Comparison of ENCODE assay signal across 25 mouse cellular contexts in the genomic region with DNA sequence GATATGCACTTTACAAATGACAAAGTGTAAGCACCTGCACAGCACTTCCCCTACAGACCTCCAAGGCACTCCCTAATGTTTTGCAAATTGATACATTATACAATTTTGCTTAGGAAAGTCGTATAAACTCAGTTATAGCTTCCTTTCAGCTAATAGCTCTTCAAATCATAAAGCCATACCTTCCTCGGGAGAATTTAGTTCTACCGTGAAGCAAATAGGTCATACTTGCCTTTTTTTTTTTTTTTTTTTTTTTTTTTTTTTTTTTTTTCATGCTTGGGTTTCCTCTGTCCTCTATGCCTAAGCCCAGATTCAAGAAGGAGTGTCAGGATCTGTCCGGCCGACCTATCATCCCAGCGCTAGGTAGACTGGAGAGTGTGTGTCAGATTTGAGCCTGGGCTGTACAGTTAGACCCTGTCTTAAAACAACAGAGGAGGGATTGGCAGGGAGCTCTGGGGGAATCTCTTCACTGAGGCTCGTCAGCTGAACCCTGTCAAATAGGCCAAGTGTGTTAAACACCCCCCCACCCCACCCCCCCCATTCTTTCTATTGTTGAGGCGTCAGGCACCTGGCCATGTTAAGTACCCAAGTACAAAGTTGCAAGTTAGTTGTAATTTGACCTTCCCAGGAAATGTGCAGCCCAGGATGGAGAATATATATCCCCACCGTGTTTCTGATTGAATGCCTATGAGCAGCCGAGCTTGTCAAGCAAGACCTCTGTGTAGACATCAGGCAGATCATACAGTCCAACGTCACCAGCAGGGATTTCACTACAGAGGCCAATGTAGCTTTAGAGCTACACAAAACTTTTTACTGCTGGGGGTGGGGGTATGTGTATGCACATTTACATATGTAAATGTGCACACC. TPM values are rescaled to one million over a fixed set of nuclear protein-coding genes. Genes with fewer than 3 reads are reported as not detected.
DNase-seq lines count a peak whose midpoint lies in the region; ATAC-seq lines count a peak whose summit lies in the region.
"Had no signal": no experiment of that assay in that cellular context is flagged by ENCODE, and none has a peak within 500 bp of the region (broad histone marks: within the 10 kb centered on the region; RNA-seq: fewer than 3 reads in every experiment).

No protein-coding gene starts in this region.

- WGBS in heart, embryonic 16.5 days, result 56% methylated on average over 11 of the region's 11 CpGs
- WGBS in neural tube, embryonic 14.5 days, result 77% methylated on average over 11 of the region's 11 CpGs
- WGBS in neural tube, embryonic 15.5 days, result 70% methylated on average over 11 of the region's 11 CpGs

- ATAC-seq in heart, embryonic 16.5 days (replicated peaks; ENCODE audit: extremely low read depth, insufficient read depth, low FRiP score), result no peak
- 0 out of 2 replicates have a peak, but pooled peaks have one; percentile 49 for ATAC-seq in neural tube, embryonic 14.5 days (ENCODE audit: low read depth)
- ATAC-seq in neural tube, embryonic 15.5 days (ENCODE audit: low FRiP score), result no peak
- ATAC-seq: forebrain, embryonic 14.5 days; intestine, embryonic 16.5 days had no signal

- H3K36me3 ChIP-seq in heart, embryonic 16.5 days (ENCODE audit: control insufficient read depth, insufficient read depth), result no peaks in the 10 kb centered on the region
- no peaks in the 10 kb centered on the region for H3K36me3 ChIP-seq in neural tube, embryonic 14.5 days (ENCODE audit: control insufficient read depth, insufficient read depth, low read length)
- H3K36me3 ChIP-seq in neural tube, embryonic 15.5 days, result no peaks in the 10 kb centered on the region
- H3K36me3 ChIP-seq: hindbrain, embryonic 13.5 days; limb, embryonic 12.5 days; lung, embryonic 15.5 days; midbrain, embryonic 13.5 days; neural tube, embryonic 13.5 days had no signal

- no peaks in the 10 kb centered on the region for H3K9me3 ChIP-seq in heart, embryonic 16.5 days (replicated peaks; ENCODE audit: control insufficient read depth, low read length)
- no peaks in the 10 kb centered on the region for H3K9me3 ChIP-seq in neural tube, embryonic 14.5 days (ENCODE audit: control insufficient read depth, low read length)
- H3K9me3 ChIP-seq in neural tube, embryonic 15.5 days (replicated peaks), result no peaks in the 10 kb centered on the region
- H3K9me3 ChIP-seq: hindbrain, embryonic 13.5 days; limb, embryonic 12.5 days; lung, embryonic 15.5 days; midbrain, embryonic 13.5 days; neural tube, embryonic 13.5 days had no signal

- intact Hi-C loops in heart, postnatal 14 days (cut with DNase I), result no loop called here

- no peak overlapping the region for H3K4me2 ChIP-seq in heart, embryonic 16.5 days (ENCODE audit: low read depth, low read length)
- no peak overlapping the region for H3K4me2 ChIP-seq in neural tube, embryonic 14.5 days (ENCODE audit: low read depth, low read length)
- H3K4me2 ChIP-seq in neural tube, embryonic 15.5 days, result no peak overlapping the region
- H3K4me2 ChIP-seq: hindbrain, embryonic 13.5 days; limb, embryonic 12.5 days; lung, embryonic 15.5 days; midbrain, embryonic 13.5 days; neural tube, embryonic 13.5 days had no signal

- peak; percentile 54 for DNase-seq in heart, adult 11 months
- no peak for DNase-seq in heart, adult 9 months (ENCODE audit: low spot score in 2 of 2)
- DNase-seq in heart, postnatal 14 days, result no peak
- DNase-seq in T-cell, adult 2 months (ENCODE audit: low spot score), result no peak
- DNase-seq: adrenal gland, postnatal 10 days; cerebellum, adult 8-10 months; cerebellum, postnatal 25 days; gastrocnemius, postnatal 25 days; heart, adult 18-20 months; heart, postnatal 36 days; layer of hippocampus, adult 9-11 months; retina, postnatal 1 day; right cerebral cortex, postnatal 14 days; thymus, postnatal 4 days had no signal

- H3K4me3 ChIP-seq in heart, embryonic 16.5 days (ENCODE audit: low read length), result no peak overlapping the region
- no peak overlapping the region for H3K4me3 ChIP-seq in neural tube, embryonic 14.5 days (ENCODE audit: low read depth, low read length)
- no peak overlapping the region for H3K4me3 ChIP-seq in neural tube, embryonic 15.5 days (replicated peaks)
- H3K4me3 ChIP-seq: hindbrain, embryonic 13.5 days; limb, embryonic 12.5 days; lung, embryonic 15.5 days; midbrain, embryonic 13.5 days; neural tube, embryonic 13.5 days had no signal

- no peak overlapping the region for H3K9ac ChIP-seq in heart, embryonic 16.5 days (ENCODE audit: low read length)
- no peak overlapping the region for H3K9ac ChIP-seq in neural tube, embryonic 14.5 days (replicated peaks; ENCODE audit: low read depth, low read length)
- H3K9ac ChIP-seq in neural tube, embryonic 15.5 days (replicated peaks), result no peak overlapping the region
- H3K9ac ChIP-seq: hindbrain, embryonic 13.5 days; limb, embryonic 12.5 days; lung, embryonic 15.5 days; midbrain, embryonic 13.5 days; neural tube, embryonic 13.5 days had no signal

- H3K27me3 ChIP-seq in heart, embryonic 16.5 days (ENCODE audit: control insufficient read depth, insufficient read depth, low read length), result no peaks in the 10 kb centered on the region
- no peaks in the 10 kb centered on the region for H3K27me3 ChIP-seq in neural tube, embryonic 14.5 days (ENCODE audit: control insufficient read depth, insufficient read depth, low read length)
- no peaks in the 10 kb centered on the region for H3K27me3 ChIP-seq in neural tube, embryonic 15.5 days (replicated peaks)
- H3K27me3 ChIP-seq: hindbrain, embryonic 13.5 days; limb, embryonic 12.5 days; lung, embryonic 15.5 days; midbrain, embryonic 13.5 days; neural tube, embryonic 13.5 days had no signal

- H3K4me1 ChIP-seq in heart, embryonic 16.5 days (ENCODE audit: control insufficient read depth, insufficient read depth, low read length), result peaks cover 25% of the 10 kb centered on the region
- H3K4me1 ChIP-seq in neural tube, embryonic 14.5 days (ENCODE audit: control insufficient read depth, insufficient read depth, low read length), result no peaks in the 10 kb centered on the region
- H3K4me1 ChIP-seq in neural tube, embryonic 15.5 days, result no peaks in the 10 kb centered on the region
- H3K4me1 ChIP-seq: hindbrain, embryonic 13.5 days; midbrain, embryonic 13.5 days had no signal

- H3K27ac ChIP-seq in heart, embryonic 16.5 days (ENCODE audit: low read length), result peak overlapping the region; percentile 26; the same call in 1 of the 2 replicates
- H3K27ac ChIP-seq in neural tube, embryonic 14.5 days (ENCODE audit: low read depth, low read length), result no peak overlapping the region
- no peak overlapping the region for H3K27ac ChIP-seq in neural tube, embryonic 15.5 days (replicated peaks)
- H3K27ac ChIP-seq: hindbrain, embryonic 13.5 days; kidney, postnatal 0 days; limb, embryonic 12.5 days; lung, embryonic 15.5 days; midbrain, embryonic 13.5 days; neural tube, embryonic 13.5 days had no signal

RNA-seq across cellular contexts. Expression of gene Man1a2, which starts 28.1 kb away (rescaled TPM):
- polyA plus RNA-seq in heart, embryonic 16.5 days (2015; fragmentation: Nextera tagmentation; extraction: Ambion mirVana), result 37.9 and 43.1 TPM in 2 replicates
- 10 to 100 TPM; 59.2 to 59.6 TPM for total RNA-seq in heart, postnatal 14 days (2021)
- 42.6 and 50.2 TPM in 2 replicates for polyA plus RNA-seq in neural tube, embryonic 14.5 days (2014; fragmentation: Nextera tagmentation; extraction: Ambion mirVana)
- polyA plus RNA-seq in neural tube, embryonic 15.5 days (2015; fragmentation: Nextera tagmentation; extraction: Ambion mirVana), result 42.4 and 48.2 TPM in 2 replicates
